Mouse (Mus musculus) cerebellum, adult 2 months (tissue): ENCODE data around the gene Cc2d1a.

Experiments used
- CTCF ChIP-seq: fragments of 200-500 bp; IDR thresholded peaks from 2 replicates; pipeline ENCODE4 v1.5.1; 2011; ENCODE audit warnings: low read depth, mild to moderate bottlenecking, control low read depth, low read length, moderate library complexity, borderline replicate concordance; ENCODE audit not compliant: insufficient read depth
- POLR2A ChIP-seq: fragments of 200-500 bp; IDR thresholded peaks from 2 replicates; pipeline ENCODE4 v1.6.1; 2011; ENCODE audit warnings: low read length, control low read depth, borderline replicate concordance; ENCODE audit not compliant: insufficient read depth

DNA sequence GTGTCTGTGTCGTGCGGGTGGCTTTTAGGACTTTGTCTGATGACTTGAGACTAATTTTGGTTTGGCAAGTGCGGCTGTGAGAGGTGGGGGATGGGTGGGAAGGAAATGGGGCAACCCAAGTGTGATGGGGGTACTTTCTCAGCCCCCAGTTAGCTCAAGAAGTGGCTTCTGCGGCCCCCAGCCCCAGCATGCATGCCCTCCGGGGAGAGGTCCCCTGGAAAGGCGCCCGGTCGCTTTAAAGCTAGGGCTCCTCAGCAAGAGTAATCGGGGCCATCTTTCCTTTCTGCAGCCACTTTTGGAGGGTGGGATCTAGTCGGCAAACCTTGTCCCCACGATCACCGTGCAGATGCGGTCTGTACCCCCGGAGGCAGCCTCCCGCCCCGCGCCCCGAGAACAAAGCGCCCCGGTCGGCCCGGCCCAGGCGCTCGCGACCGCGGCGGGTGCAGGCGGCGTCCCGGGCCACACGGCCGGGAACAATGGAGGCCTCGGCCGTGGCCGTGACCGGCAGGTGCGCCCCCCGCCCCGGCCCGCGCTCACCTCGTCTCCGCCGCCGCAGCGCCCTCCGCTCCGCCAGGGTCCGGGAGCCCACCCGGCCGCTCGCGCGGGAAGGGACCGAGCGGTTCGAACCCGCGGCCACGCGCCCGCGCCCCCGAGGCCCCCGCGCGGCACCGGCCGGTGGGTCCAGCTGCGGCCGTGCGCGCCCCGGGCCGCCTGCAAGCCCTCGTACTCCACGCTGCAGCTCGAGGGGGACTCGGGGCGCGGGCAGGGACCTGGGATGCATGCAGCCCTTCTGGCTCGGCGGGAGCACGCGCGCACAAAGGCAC lies 35.7 kb upstream of the Cc2d1a start:
- TF ChIP-seq CTCF = no peak
- TF ChIP-seq POLR2A = 0 out of 2 replicates have a peak, but pooled peaks have one; percentile 26
